Mouse (Mus musculus) embryonic facial prominence, embryonic 14.5 days (tissue): ENCODE data around the gene Zfhx3. TPM values are rescaled to one million over a fixed set of nuclear protein-coding genes. Genes with fewer than 3 reads are reported as not detected.

Experiments
- ATAC-seq: fragments of 200-750 bp; cut with Nextera tagmentation; 2 replicates; pipeline ENCODE4 v1.8.0; 2017; ENCODE audit warnings: low read depth, moderate number of reproducible peaks, moderate TSS enrichment
- DNase-seq: peaks from one replicate; pipeline ENCODE4 v3.0.0-alpha.2; 2015; ENCODE audit warnings: low spot score
- H3K27ac ChIP-seq: fragments of 300-500 bp; sonication (generic); replicated peaks from 2 replicates; pipeline ENCODE4 v1.5.1; 2014; ENCODE audit warnings: low read depth, mild to moderate bottlenecking, low read length, moderate library complexity
- H3K27me3 ChIP-seq: fragments of 300-500 bp; sonication (generic); replicated peaks from 2 replicates; pipeline ENCODE4 v1.6.1; 2014; ENCODE audit warnings: low read length; ENCODE audit not compliant: control insufficient read depth, insufficient read depth
- H3K36me3 ChIP-seq: fragments of 300-500 bp; sonication (generic); 2 replicates; pipeline ENCODE4 v1.6.1; 2014; ENCODE audit warnings: low read length, mixed read lengths; ENCODE audit not compliant: control insufficient read depth, insufficient read depth
- H3K4me1 ChIP-seq: fragments of 300-500 bp; sonication (generic); 2 replicates; pipeline ENCODE4 v1.6.1; 2014; ENCODE audit warnings: antibody characterized with exemption, low read length; ENCODE audit not compliant: control insufficient read depth, insufficient read depth
- H3K4me2 ChIP-seq: fragments of 300-500 bp; sonication (generic); 2 replicates; pipeline ENCODE4 v1.6.1; 2014; ENCODE audit warnings: low read depth, mild to moderate bottlenecking, low read length, moderate library complexity, mixed read lengths
- H3K4me3 ChIP-seq: fragments of 300-500 bp; sonication (generic); 2 replicates; pipeline ENCODE4 v1.5.1; 2014; ENCODE audit warnings: low read depth, mild to moderate bottlenecking, low read length
- H3K9ac ChIP-seq: fragments of 300-500 bp; sonication (generic); 2 replicates; pipeline ENCODE4 v1.6.1; 2014; ENCODE audit warnings: low read depth, mild to moderate bottlenecking, low read length, moderate library complexity, mixed read lengths
- H3K9me3 ChIP-seq: fragments of 300-500 bp; sonication (generic); 2 replicates; pipeline ENCODE4 v1.6.1; 2016; ENCODE audit warnings: low read length; ENCODE audit not compliant: control insufficient read depth
- WGBS: fragments of 180-500 bp; shearing (Covaris S2); extraction: QIAGEN DNeasy Blood & Tissue Kit; methylation state at CpG from one replicate; pipeline ENCODE4 v1.1.7; 2014; 5-methylcytosine and 5-hydroxymethylcytosine counted together
- polyA plus RNA-seq: library from polyadenylated mRNA; unstranded; fragments of >200 nt; fragmentation: Nextera tagmentation; extraction: Ambion mirVana; gene quantifications from 2 replicates; pipeline ENCODE4 v1.2.1, GENCODE M21; 2014

Zfhx3 gene
- polyA plus RNA-seq, 1 experiment from 2014 or later: 14.2 TPM

- DNase-seq (no peak), ATAC-seq (no peak)
- Histone ChIP-seq H3K36me3 (no peaks in the 10 kb centered on the region), H3K27ac (no peak overlapping the region), H3K9ac (no peak overlapping the region), H3K9me3 (no peaks in the 10 kb centered on the region), H3K4me2 (no peak overlapping the region), H3K4me1 (no peaks in the 10 kb centered on the region), H3K4me3 (no peak overlapping the region), H3K27me3 (no peaks in the 10 kb centered on the region)
- WGBS: 58% methylated on average over 3 of the region's 3 CpGs
Observed at GRCm38 (mm10) chr8:108440476-108440875, 498.0 kb downstream of the Zfhx3 start.

DNA sequence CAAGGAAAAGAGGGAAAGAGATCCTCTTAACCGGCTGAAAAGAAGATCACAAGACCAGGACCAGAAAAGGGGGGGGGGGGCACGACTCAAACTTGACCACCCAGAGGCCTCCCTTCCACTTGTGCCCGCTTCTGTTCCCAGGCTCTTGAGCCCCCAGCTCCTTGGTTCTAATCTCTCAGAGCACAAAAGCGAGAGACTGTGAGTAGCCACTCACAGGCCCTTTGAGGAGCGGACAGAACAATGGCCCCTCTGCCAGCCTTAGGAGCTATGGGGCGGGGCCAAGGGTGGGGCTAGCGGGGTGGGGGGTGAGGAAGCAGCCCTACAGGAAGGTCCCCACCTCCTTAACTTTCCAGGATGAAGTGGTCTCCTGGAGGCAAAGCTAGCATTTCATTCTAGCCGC is 508.4 kb downstream of the Zfhx3 start:
- no peak overlapping the region for H3K27ac ChIP-seq
- H3K4me2 ChIP-seq: no peak overlapping the region
- WGBS: 33% methylated on average over 6 of the region's 8 CpGs
- H3K9ac ChIP-seq: no peak overlapping the region
- no peaks in the 10 kb centered on the region for H3K4me1 ChIP-seq
- H3K27me3 ChIP-seq: no peaks in the 10 kb centered on the region
- H3K9me3 ChIP-seq: no peaks in the 10 kb centered on the region
- no peaks in the 10 kb centered on the region for H3K36me3 ChIP-seq
- no peak overlapping the region for H3K4me3 ChIP-seq
- ATAC-seq (no peak), DNase-seq (no peak)

DNA sequence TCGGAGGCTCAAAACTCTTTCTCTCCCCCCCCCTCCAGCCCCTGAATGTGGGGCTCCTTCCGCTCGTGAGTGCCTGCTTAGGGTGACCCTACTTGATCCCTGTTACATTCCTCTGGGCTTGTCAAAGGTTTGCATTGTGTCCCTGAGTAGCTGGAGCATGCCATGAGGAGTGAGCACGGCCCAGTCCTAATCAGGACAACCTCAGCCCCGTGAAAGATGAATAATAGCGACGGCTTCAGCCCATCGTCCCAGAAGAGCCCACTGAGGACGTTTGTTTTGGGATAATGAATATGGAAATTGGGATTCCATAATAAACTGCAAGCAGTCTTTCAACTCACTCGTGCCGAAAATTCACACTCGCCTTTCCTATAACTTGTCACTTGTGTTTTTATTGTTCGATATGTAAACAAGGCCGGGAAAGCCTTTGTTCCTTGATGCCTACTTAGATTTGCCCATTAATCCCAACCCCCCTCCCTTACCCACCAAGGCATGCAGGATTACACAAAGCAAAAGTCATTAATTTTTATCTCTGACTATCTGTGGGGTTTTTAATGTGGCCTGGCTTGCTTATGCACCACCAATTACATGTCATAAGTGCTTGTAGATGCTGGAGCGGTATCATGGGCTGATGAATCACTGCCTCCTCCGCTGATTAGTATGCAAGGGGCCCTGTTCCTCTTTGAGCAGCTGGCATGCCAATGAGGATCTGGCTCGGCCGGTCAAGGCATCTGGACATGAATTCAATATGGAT is 512.3 kb downstream of the Zfhx3 start:
- no peak overlapping the region for H3K4me2 ChIP-seq
- H3K27me3 ChIP-seq: no peaks in the 10 kb centered on the region
- H3K9ac ChIP-seq: no peak overlapping the region
- ATAC-seq: peak; percentile 55; the same call in 1 of the 2 replicates
- no peaks in the 10 kb centered on the region for H3K4me1 ChIP-seq
- 54% methylated on average over 18 of the region's 18 CpGs for WGBS
- no peak overlapping the region for H3K4me3 ChIP-seq
- peaks cover 13% of the 10 kb centered on the region for H3K9me3 ChIP-seq
- peak; percentile 25 for DNase-seq
- no peaks in the 10 kb centered on the region for H3K36me3 ChIP-seq
- no peak overlapping the region for H3K27ac ChIP-seq

- no peaks in the 10 kb centered on the region for H3K36me3 ChIP-seq
- no peak overlapping the region for H3K27ac ChIP-seq
- no peak overlapping the region for H3K9ac ChIP-seq
- 66% methylated on average over 5 of the region's 6 CpGs for WGBS
- H3K4me1 ChIP-seq: 0 out of 2 replicates have a peak, but pooled peaks cover 7% of the 10 kb centered on the region
- DNase-seq: no peak
- no peak overlapping the region for H3K4me2 ChIP-seq
- no peaks in the 10 kb centered on the region for H3K9me3 ChIP-seq
- H3K4me3 ChIP-seq: no peak overlapping the region
- no peaks in the 10 kb centered on the region for H3K27me3 ChIP-seq
- no peak for ATAC-seq
Observed at GRCm38 (mm10) chr8:108466653-108467052, 524.2 kb downstream of the Zfhx3 start.

DNA sequence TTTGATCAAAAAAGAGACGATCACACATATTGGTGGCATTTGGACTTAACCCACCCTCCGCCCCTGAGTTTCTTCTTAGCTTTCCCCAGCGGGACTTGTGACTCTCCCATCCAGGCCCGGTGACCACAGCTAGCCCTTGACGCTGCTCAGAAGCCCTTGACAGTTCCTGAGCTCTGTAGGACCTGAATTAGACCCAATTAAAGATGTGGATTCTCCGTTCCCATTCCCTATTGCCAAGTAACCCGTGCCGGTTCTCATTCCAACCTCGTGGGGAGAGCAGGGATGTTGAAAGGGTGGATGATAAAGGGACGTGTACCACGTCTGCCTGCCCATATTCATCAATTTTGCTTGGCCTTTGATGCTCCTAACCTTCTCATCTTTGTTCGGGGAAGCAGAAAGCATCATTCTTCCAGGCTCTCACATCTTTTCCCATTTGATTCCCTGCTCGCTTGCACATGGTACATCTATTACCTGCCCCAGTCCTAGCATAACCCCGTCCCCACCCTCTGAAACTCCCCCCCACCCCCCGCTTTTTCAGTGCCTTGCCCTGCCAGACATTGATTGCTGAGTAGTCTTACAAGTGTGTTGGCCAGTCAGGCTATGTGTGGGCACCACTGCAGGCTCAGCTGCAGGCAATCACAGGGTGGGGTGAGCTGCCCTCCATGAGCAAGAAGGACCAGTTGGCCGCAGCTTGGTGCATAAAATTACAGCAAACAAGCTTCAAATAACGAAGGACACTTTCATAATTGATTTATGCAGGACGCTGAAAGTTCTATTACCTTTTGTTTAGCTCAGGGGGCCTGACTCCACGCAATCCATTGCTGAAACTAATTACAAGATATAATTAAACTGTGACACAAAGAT is 525.0 kb downstream of the Zfhx3 start:
- ATAC-seq (no peak), DNase-seq (no peak)
- WGBS: 77% methylated on average over 19 of the region's 19 CpGs
- Histone ChIP-seq H3K4me2 (no peak overlapping the region), H3K9ac (no peak overlapping the region), H3K4me3 (no peak overlapping the region), H3K4me1 (0 out of 2 replicates have a peak, but pooled peaks cover 7% of the 10 kb centered on the region), H3K27me3 (no peaks in the 10 kb centered on the region), H3K36me3 (no peaks in the 10 kb centered on the region), H3K9me3 (no peaks in the 10 kb centered on the region), H3K27ac (no peak overlapping the region)

- Histone ChIP-seq H3K9me3 (no peaks in the 10 kb centered on the region), H3K36me3 (no peaks in the 10 kb centered on the region), H3K4me3 (no peak overlapping the region), H3K27me3 (no peaks in the 10 kb centered on the region), H3K4me2 (no peak overlapping the region), H3K4me1 (0 out of 2 replicates have a peak, but pooled peaks cover 7% of the 10 kb centered on the region), H3K9ac (no peak overlapping the region), H3K27ac (no peak overlapping the region)
- DNase-seq: no peak
- 93% methylated on average over 3 of the region's 3 CpGs for WGBS
- no peak for ATAC-seq
Observed at GRCm38 (mm10) chr8:108470269-108470668, 527.8 kb downstream of the Zfhx3 start.

DNA sequence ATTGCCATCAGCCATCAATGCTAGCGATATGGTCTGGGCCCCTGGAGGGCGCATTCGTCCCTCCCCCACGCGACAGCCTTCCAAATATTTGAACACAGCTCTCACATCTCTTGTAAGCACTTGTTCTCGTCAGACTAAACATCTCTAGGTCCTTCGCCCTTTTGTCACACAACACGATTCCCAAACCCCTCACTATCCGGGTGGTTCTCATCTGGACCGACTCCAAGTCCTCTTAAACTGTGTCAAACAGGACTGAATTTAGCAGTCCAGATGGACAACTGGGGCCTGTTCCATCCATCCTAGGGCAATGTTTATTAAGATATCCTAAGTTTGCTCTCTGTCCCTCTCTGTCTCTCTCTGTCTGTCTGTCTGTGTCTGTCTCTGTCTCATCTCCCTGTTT is 532.1 kb downstream of the Zfhx3 start:
- no peaks in the 10 kb centered on the region for H3K4me1 ChIP-seq

DNA sequence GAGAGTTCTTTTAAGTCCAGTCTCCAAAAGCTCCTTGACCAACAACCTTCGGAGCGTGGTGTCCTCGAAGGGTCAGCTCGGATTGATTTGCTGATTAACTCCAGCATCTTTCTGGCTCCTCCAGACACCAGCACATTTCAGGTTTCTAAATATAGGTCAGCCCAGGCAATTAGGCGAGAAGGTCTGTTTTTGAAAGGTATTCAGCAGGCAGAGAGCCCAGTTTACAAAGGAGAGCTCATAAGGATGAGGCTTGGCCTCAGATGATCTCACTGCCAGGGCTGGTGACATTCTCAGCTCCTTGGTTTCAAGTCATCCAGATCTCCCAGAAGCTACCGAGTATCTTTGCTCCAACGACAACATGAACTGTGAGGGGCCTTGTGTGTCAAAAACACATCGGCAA is 535.7 kb downstream of the Zfhx3 start:
- 78% methylated on average over 8 of the region's 8 CpGs for WGBS
- DNase-seq (no peak), ATAC-seq (no peak)
- no peaks in the 10 kb centered on the region for H3K36me3 ChIP-seq
- no peak overlapping the region for H3K4me3 ChIP-seq
- no peak overlapping the region for H3K9ac ChIP-seq
- no peak overlapping the region for H3K4me2 ChIP-seq
- H3K4me1 ChIP-seq: peaks cover 7% of the 10 kb centered on the region
- H3K9me3 ChIP-seq: no peaks in the 10 kb centered on the region
- H3K27ac ChIP-seq: no peak overlapping the region
- no peaks in the 10 kb centered on the region for H3K27me3 ChIP-seq

More for the DNA sequence above, 532.1 kb downstream of the Zfhx3 start:
- Histone ChIP-seq H3K27ac (no peak overlapping the region), H3K27me3 (no peaks in the 10 kb centered on the region), H3K4me3 (no peak overlapping the region), H3K4me2 (no peak overlapping the region), H3K9ac (no peak overlapping the region), H3K9me3 (no peaks in the 10 kb centered on the region), H3K36me3 (no peaks in the 10 kb centered on the region)
- no peak for DNase-seq
- no peak for ATAC-seq
- WGBS: 82% methylated on average over 10 of the region's 10 CpGs
